Mouse (Mus musculus) kidney, embryonic 14.5 days (tissue): ENCODE data around the gene Ap2a1. TPM values are rescaled to one million over a fixed set of nuclear protein-coding genes. Genes with fewer than 3 reads are reported as not detected.
A peak's percentile ranks its signal among the peaks of the same experiment; 100 is the strongest.

ENCODE experiments used
- ATAC-seq: fragments of 200-750 bp; cut with Nextera tagmentation; 2 replicates; pipeline ENCODE4 v1.8.0; 2017; ENCODE audit warnings: moderate number of reproducible peaks, mild to moderate bottlenecking, moderate TSS enrichment, moderate library complexity; ENCODE audit not compliant: low FRiP score, low TSS enrichment
- H3K27ac ChIP-seq: fragments of 300-500 bp; sonication (generic); 2 replicates; pipeline ENCODE4 v1.5.1; 2014; ENCODE audit warnings: low read depth, mild to moderate bottlenecking, low read length, moderate library complexity, mixed read lengths
- H3K27me3 ChIP-seq: fragments of 300-500 bp; sonication (generic); 2 replicates; pipeline ENCODE4 v1.6.1; 2014; ENCODE audit warnings: mild to moderate bottlenecking, low read length; ENCODE audit not compliant: control insufficient read depth, insufficient read depth
- H3K36me3 ChIP-seq: fragments of 300-500 bp; sonication (generic); 2 replicates; pipeline ENCODE4 v1.6.1; 2014; ENCODE audit warnings: low read length, mixed read lengths; ENCODE audit not compliant: control insufficient read depth, insufficient read depth
- H3K4me1 ChIP-seq: fragments of 300-500 bp; sonication (generic); 2 replicates; pipeline ENCODE4 v1.6.1; 2014; ENCODE audit warnings: low read length, mixed read lengths; ENCODE audit not compliant: control insufficient read depth, insufficient read depth
- H3K4me2 ChIP-seq: fragments of 300-500 bp; sonication (generic); replicated peaks from 2 replicates; pipeline ENCODE4 v1.6.1; 2014; ENCODE audit warnings: low read depth, mild to moderate bottlenecking, low read length
- H3K4me3 ChIP-seq: fragments of 300-500 bp; sonication (generic); 2 replicates; pipeline ENCODE4 v1.5.1; 2014; ENCODE audit warnings: mild to moderate bottlenecking, low read length
- H3K9ac ChIP-seq: fragments of 300-500 bp; sonication (generic); 2 replicates; pipeline ENCODE4 v1.6.1; 2014; ENCODE audit warnings: low read depth, mild to moderate bottlenecking, low read length, moderate library complexity
- H3K9me3 ChIP-seq: fragments of 300-500 bp; sonication (generic); 2 replicates; pipeline ENCODE4 v1.6.1; 2016; ENCODE audit warnings: low read length; ENCODE audit not compliant: control insufficient read depth
- WGBS: fragments of 180-500 bp; shearing (Covaris S2); extraction: QIAGEN DNeasy Blood & Tissue Kit; methylation state at CpG from one replicate; pipeline ENCODE4 v1.1.7; 2014; 5-methylcytosine and 5-hydroxymethylcytosine counted together
- polyA plus RNA-seq: library from polyadenylated mRNA; unstranded; fragments of >200 nt; fragmentation: Nextera tagmentation; extraction: Ambion mirVana; gene quantifications from 2 replicates; pipeline ENCODE4 v1.2.1, GENCODE M21; 2014

Ap2a1 gene
- polyA plus RNA-seq, 1 experiment from 2014 or later = 80.5 TPM

DNA sequence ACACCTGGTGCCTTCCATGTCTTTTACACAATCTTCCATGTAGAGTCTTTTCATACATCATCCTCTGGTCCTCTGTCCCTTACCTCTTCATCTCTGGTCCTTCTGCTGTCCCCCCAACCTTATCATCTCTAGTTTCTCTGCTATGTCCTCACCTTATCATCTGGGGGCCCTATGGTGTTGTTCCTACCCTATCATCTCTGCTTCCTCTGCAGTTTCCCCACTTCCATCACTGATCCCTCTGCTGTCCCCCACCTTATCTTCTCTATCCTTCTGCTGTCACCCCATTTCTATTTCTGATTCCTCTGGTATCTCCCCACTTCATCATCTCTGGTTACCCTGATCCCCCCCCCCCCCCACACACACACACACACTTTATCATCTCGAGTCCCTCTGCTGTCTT lies 726 bp downstream of the Ap2a1 start:
- WGBS = 4% methylated on average over 1 of the region's 1 CpGs
- Histone ChIP-seq H3K4me1 (peaks cover 14% of the 10 kb centered on the region), H3K27ac (no peak overlapping the region; the same call in 1 of the 2 replicates), H3K9me3 (no peaks in the 10 kb centered on the region), H3K27me3 (no peaks in the 10 kb centered on the region), H3K4me3 (peak overlapping the region; percentile 98), H3K36me3 (peaks cover 15% of the 10 kb centered on the region; the same call in 1 of the 2 replicates), H3K9ac (peak overlapping the region; percentile 91), H3K4me2 (peak overlapping the region; percentile 65)
- no peak for ATAC-seq

DNA sequence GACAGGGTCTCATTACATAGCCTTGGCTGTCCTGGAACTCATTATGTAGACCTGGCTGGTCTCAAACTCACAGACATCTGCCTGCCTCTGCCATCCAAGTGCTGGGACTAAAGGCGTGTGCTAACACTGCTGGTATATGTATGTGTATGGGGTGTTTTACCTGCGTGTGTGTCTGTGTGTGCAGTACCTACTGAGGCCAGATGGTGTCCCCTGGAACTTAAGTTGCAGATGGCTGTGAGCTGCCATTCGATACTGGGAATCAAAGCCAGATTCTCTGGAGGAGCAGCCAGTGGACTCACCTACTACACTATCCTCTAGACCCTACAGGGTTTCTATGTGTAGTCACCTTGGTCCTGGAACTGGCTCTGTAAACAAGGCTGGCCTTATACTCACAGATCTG lies 3.8 kb downstream of the Ap2a1 start:
- Histone ChIP-seq H3K4me2 (no peak overlapping the region), H3K9me3 (no peaks in the 10 kb centered on the region), H3K9ac (no peak overlapping the region), H3K27me3 (no peaks in the 10 kb centered on the region), H3K27ac (no peak overlapping the region), H3K4me1 (peaks cover 12% of the 10 kb centered on the region), H3K4me3 (no peak overlapping the region), H3K36me3 (peaks cover 28% of the 10 kb centered on the region; the same call in 1 of the 2 replicates)
- WGBS = 82% methylated on average over 3 of the region's 3 CpGs
- ATAC-seq = no peak

DNA sequence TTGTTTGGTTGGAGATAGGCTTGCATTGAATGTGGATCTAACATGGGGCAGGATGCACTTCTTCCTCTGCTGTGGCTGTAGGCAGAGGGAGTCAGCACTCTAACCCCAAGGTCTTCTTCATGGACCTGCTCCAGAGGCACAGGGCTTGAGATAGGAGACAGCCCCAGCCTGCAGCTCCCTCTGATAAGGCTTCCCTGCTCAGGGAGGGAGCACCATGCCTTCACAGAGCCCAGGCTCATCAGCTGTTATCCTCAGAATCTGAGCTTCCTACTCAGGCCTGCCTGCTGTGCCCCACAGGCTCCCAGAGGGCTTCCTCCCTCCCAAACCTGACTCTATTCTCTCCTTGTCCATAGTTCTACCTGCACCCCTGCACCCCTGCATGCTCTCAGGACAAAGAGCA lies 6.8 kb downstream of the Ap2a1 start:
- Histone ChIP-seq H3K4me1 (no peaks in the 10 kb centered on the region; the same call in 1 of the 2 replicates), H3K36me3 (peaks cover 32% of the 10 kb centered on the region), H3K27ac (no peak overlapping the region), H3K4me3 (no peak overlapping the region), H3K27me3 (no peaks in the 10 kb centered on the region), H3K9ac (no peak overlapping the region), H3K9me3 (no peaks in the 10 kb centered on the region), H3K4me2 (no peak overlapping the region)
- ATAC-seq = no peak

DNA sequence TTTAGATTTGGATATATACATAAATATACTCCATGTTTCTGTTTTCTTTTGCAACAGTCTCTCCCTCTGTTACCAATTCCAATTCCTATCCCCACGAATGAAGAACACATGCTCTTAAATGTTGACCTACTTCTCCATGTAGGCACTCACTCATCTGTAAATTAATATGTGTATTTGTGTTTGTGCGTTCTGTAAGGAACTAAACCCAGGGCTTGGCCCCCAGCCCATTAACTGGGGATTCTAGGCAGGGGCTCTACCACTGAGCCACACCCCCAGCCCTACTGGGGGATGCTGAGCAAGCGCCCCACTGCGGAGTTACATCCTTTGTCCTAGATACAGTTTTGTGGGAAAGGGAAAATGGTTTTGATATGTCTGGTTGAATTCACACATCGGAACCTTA lies 10.2 kb downstream of the Ap2a1 start:
- ATAC-seq = no peak
- no peak overlapping the region for H3K4me2 ChIP-seq
- H3K9ac ChIP-seq = no peak overlapping the region
- no peaks in the 10 kb centered on the region for H3K9me3 ChIP-seq
- H3K27me3 ChIP-seq = no peaks in the 10 kb centered on the region
- peaks cover 42% of the 10 kb centered on the region for H3K36me3 ChIP-seq
- no peaks in the 10 kb centered on the region; the same call in 1 of the 2 replicates for H3K4me1 ChIP-seq
- no peak overlapping the region for H3K4me3 ChIP-seq
- WGBS = 92% methylated on average over 5 of the region's 5 CpGs
- H3K27ac ChIP-seq = no peak overlapping the region

DNA sequence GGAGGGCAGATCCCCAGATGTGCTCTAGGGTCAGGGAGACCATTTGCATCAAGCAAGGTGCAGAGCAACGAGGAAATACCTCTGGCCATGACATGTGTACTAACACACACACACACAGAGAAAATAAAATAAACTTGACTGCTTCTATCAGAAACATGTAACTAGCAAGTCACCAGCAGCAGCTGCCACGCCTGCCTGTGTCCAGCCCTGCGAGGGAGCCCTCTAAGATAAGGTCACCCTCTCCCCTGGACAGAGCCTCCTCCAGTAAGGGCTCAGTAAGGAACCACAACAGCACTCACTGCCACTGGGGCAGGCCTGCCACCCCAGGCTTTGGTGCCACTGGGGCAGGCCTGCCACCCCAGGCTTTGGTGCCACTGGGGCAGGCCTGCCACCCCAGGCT lies 11.1 kb downstream of the Ap2a1 start:
- no peak overlapping the region for H3K9ac ChIP-seq
- H3K4me1 ChIP-seq = no peaks in the 10 kb centered on the region; the same call in 1 of the 2 replicates
- no peaks in the 10 kb centered on the region for H3K27me3 ChIP-seq
- H3K4me2 ChIP-seq = no peak overlapping the region
- no peak overlapping the region for H3K4me3 ChIP-seq
- peaks cover 45% of the 10 kb centered on the region for H3K36me3 ChIP-seq
- no peaks in the 10 kb centered on the region for H3K9me3 ChIP-seq
- ATAC-seq = no peak
- H3K27ac ChIP-seq = no peak overlapping the region
- WGBS = 75% methylated on average over 3 of the region's 3 CpGs

DNA sequence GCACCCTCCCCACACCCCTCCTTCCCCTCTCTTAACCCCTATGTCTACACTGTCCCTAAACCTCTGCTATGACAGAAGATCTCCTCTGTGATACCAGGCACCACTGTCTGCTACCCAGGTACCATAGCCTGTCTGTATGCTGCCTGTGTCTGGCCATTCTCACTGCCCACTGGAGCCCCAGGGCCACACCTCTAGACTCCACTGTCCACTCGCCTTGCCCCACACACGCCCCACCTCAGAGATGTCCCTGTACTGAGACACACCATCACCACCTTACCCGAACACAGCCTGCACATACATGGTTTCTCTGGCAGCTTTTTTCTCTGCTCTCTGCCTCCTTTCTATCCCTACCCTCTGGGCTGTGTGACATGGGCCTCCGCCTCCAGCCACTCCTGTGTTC lies 12.4 kb downstream of the Ap2a1 start:
- 0 out of 2 replicates have a peak, but pooled peaks have one; percentile 32 for ATAC-seq
- H3K27ac ChIP-seq = no peak overlapping the region
- no peak overlapping the region for H3K4me2 ChIP-seq
- peaks cover 47% of the 10 kb centered on the region for H3K36me3 ChIP-seq
- no peak overlapping the region for H3K4me3 ChIP-seq
- 80% methylated on average over 4 of the region's 4 CpGs for WGBS
- H3K27me3 ChIP-seq = no peaks in the 10 kb centered on the region
- no peaks in the 10 kb centered on the region for H3K9me3 ChIP-seq
- H3K9ac ChIP-seq = no peak overlapping the region
- H3K4me1 ChIP-seq = no peaks in the 10 kb centered on the region; the same call in 1 of the 2 replicates

DNA sequence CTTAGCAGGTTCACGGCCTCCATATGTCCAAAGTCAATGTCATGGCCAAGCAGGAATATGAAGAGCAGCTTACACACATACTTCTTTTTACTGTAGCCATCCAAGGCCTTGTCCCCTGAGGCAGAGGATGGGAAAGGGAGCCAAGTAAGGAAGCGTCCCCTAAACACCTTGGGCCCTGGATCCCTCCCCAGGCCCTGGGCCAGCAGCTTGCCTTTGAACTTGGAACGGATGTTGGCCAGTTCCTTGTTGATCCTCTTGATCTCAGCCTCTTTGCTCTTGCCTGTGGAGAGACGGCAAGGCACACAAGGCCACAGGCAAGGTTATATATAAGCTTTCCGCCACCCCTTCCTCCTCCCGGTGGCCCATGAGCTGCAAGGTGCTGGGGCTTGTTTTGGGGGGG lies 13.1 kb downstream of the Ap2a1 start:
- no peak overlapping the region for H3K4me2 ChIP-seq
- no peak for ATAC-seq
- H3K9me3 ChIP-seq = no peaks in the 10 kb centered on the region
- peaks cover 47% of the 10 kb centered on the region for H3K36me3 ChIP-seq
- WGBS = 87% methylated on average over 6 of the region's 6 CpGs
- H3K27ac ChIP-seq = no peak overlapping the region
- no peaks in the 10 kb centered on the region; the same call in 1 of the 2 replicates for H3K4me1 ChIP-seq
- no peak overlapping the region for H3K4me3 ChIP-seq
- no peaks in the 10 kb centered on the region for H3K27me3 ChIP-seq
- no peak overlapping the region for H3K9ac ChIP-seq

DNA sequence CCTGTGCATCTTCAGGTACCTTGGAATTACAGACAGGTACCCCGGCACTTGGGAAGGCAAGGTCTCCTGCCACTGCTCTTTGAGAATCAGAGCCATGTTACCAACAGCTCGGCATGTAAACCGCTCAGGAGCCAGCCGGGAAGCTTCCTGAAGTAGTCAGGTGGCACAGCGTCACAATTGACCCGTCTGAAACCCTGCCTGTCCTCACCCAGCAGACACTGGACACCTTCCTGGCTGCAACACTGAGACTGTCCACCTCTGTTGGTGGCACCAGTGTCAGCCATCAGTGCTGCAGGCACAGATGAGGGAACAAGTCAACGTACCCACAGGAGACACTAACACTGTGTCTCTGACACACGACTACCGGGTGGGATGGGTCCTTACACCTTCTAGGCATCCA lies 14.0 kb downstream of the Ap2a1 start:
- Histone ChIP-seq H3K36me3 (peaks cover 56% of the 10 kb centered on the region), H3K27ac (no peak overlapping the region), H3K4me3 (no peak overlapping the region), H3K4me1 (no peaks in the 10 kb centered on the region; the same call in 1 of the 2 replicates), H3K27me3 (no peaks in the 10 kb centered on the region), H3K9ac (0 out of 2 replicates have a peak overlapping the region, but pooled peaks have one; percentile 12), H3K4me2 (no peak overlapping the region), H3K9me3 (no peaks in the 10 kb centered on the region)
- WGBS = 94% methylated on average over 9 of the region's 9 CpGs
- ATAC-seq = no peak

DNA sequence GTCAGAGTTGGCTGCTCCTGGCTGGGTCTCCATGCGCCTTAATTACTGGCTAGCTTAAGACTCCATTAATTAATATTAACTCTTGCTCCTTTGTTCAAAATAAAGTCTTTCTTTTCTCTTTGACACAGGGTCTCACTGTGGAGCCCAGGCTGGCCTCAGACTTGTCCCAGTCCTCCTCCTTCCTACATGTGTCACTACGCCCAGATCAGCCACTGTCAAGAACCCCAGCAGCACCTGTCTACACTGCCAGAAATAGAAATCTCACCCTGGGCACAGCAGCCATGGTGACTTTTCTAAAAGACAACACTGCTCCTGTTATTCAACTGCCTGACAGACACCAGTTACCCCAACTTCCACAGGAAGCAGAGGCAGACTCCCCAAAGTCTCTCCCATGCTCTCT lies 14.9 kb downstream of the Ap2a1 start:
- Histone ChIP-seq H3K9ac (no peak overlapping the region), H3K4me2 (no peak overlapping the region), H3K4me1 (no peaks in the 10 kb centered on the region; the same call in 1 of the 2 replicates), H3K27ac (no peak overlapping the region), H3K9me3 (no peaks in the 10 kb centered on the region), H3K27me3 (no peaks in the 10 kb centered on the region), H3K4me3 (no peak overlapping the region), H3K36me3 (peaks cover 57% of the 10 kb centered on the region)
- ATAC-seq = no peak
- WGBS = 91% methylated on average over 2 of the region's 2 CpGs
